Mouse (Mus musculus): ENCODE data around the gene Frem1.

Frem1 gene

DNA sequence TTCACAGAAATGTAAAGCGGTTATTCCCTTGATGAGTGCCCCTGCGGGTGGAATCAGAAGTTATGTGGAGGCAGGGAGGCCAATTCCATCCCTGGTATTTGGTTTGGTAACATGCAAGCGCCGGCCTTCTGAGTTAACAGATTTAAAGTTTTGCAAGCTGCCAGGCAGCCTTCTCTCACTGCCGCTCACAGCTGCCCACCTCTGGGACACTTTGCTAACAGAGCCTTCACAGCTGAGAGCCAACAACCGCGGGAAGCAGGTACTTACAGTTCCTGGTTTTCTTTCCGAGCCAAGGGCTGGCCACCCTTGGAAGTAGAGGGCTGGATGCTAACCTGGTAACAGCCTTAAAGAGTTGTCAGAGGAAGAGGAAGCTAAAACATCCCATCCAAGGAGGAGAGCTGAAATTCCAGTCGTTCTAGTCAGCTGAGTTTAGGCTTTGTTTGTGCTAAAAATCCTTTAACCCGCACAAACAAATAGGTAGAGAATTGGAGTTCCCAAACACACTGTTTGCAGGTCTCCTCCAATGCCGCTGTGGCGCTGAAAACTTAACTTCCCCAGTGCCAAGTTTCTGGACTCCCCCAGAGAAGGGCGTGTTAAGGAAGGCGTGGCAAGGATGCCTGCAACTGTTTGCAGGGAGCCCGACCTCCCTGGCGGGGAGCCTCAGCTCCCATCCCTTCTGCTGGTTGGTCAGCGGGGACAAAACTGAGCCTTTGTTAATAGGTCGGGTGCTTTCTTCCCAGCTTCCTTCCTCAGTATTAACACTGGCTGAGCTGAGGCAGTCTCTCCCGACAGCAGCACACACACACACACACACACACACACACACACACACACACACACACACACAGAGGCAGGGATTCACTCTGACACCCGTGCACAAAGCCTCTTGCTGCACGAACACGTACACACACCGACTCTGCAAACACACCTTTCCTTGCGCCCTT lies at the start of gene Frem1:
Frem1 (minus strand) TSS at position 706 of the 944 bp plus-strand sequence.
- in situ Hi-C loops (cut with MseI, MboI) = no loop called here

DNA sequence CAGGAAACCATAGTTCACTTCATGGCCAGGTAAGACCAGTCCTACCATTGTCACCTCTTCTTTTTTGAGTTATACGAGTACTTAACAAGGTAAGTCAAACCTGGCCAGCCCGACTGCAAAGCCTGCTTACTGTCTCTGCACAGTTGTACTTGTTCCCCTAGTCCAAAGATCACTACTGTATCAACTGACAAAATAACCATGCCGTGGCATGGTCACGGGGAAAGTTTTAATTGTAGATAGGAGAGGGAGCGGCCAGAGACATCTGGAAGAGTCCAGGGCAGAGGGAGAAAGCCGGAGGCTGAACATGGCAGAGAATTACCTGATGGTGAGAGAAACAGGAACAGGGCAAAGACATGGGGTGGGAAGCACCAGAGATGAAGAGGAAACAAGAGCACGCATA lies 46.9 kb upstream of the Frem1 start:
- in situ Hi-C loops (cut with MseI, MboI) = no loop called here

- in situ Hi-C loops (cut with MseI, MboI) = no loop called here
These were observed 41.8 kb upstream of the Frem1 start for GRCm38 (mm10) chr4:83093941-83094340.

DNA sequence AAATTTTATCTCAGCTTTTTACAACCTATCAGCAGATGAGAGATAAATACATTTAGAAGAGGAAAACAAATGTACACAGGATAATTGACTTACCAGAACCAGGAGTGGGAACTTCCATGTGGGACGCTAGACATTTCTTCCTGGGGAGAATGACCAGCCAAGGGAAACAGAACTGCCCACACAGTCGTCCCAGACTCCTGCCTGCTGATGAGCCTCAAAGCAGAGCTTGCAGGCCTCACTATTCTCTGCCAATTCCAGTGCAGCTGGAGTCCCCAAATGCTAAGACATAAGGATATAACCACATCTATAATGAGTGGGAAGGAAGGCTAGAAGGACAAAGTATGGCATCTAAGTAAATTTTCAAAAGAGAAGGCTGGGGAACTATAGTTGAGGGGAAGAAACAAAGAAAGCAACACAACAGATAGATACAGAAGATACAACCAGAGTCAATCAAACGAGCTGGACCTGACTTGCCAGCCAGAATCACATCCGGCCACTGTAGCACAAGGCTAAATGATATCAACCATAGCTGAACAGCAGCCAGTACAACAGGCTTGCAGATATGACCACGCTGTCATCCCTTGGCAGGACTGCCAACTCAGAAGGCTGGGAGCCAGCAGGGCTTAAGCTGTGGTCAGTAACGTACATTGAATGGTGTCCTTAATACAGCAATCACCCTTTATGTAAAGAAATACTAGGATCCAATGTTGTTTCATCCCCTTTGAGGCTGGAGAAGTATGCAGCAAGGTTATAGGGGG lies 38.7 kb upstream of the Frem1 start:
- in situ Hi-C loops (cut with MseI, MboI) = no loop called here

DNA sequence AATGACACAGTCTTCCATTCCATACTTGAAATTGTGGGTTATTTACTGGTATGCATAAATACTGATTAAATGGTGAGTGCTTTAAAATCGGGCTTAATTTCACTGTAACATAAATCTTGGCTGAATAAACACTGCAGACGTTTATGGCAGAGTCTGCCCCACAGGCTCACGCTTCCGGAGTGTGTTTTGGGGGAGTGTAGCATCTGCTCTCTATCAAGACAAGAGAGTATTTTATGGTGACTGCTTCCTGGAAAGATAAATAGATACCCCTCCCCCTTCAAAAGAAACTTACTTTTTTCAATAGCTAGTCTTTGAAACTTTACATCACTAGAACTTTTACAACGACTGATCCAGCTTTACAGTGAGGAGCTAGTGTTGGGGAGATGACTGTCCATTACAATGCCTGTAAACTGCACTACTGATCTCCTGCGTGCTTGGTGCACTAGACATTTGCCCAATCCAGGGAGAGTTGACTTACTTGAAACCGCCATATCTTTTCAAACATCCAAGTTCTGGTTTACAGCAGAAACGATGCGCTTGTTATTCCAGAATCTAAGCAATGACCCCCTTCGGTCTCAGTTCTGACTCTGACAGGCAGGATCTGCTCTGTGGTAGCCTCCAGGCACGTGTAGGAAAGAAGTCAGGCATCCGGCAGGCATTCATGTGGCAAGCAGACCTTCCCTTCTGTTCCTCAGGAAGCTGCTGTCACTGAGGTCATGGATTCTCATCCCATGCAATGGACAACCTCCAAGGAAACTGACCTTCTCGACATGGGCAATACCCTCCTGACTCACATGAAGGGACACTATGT lies 28.4 kb upstream of the Frem1 start:
- in situ Hi-C loops (cut with MseI, MboI) = no loop called here

DNA sequence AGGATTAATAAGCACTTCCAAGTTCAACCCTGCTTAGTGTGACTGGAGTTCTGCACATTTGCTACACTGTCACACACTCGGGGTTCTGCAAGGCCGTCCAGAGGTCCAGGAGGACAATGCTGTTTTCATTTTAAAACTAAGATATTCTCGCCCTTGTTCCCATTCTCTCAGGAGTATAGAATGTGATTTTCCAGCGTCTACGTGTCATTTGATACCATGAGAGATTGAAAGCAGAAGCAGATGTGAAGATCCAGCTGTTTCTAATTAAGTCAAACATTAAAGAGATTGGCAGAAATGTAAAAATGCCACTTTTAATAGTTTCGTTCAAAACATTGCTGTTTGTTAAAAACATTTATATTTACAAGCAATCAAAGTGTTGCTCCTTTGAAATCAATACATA lies 12.1 kb upstream of the Frem1 start:
- in situ Hi-C loops (cut with MseI, MboI) = no loop called here

- in situ Hi-C loops (cut with MseI, MboI) = no loop called here
These were observed 9.4 kb upstream of the Frem1 start for GRCm38 (mm10) chr4:83061564-83061963.

- in situ Hi-C loops (cut with MseI, MboI) = no loop called here
These were observed 6.5 kb upstream of the Frem1 start for GRCm38 (mm10) chr4:83058617-83059016.

DNA sequence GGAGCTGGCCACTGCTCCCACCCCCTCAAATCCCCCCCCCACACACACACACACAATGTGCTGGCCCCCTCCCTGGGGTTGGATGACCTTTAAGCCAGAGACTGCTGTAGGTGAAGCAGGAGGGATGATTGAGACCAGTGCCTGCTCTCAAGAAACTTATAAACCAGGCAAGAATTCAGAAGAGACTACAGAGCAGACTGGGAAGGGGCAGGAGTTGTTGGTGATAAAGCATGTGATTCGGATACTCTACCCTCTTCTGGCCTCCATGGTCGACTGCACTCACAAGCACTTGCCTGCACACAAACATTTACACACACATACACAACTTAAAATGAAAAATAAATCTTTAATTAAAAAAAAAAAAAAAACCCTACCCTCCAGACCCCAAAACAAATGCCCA lies 6.0 kb upstream of the Frem1 start:
- in situ Hi-C loops (cut with MseI, MboI) = no loop called here

GRCm38 (mm10) chr4:83056496-83056895 lies 4.4 kb upstream of the Frem1 start:
- in situ Hi-C loops (cut with MseI, MboI) = no loop called here

- in situ Hi-C loops (cut with MseI, MboI) = no loop called here
These were observed 3.3 kb upstream of the Frem1 start for GRCm38 (mm10) chr4:83055444-83055843.

DNA sequence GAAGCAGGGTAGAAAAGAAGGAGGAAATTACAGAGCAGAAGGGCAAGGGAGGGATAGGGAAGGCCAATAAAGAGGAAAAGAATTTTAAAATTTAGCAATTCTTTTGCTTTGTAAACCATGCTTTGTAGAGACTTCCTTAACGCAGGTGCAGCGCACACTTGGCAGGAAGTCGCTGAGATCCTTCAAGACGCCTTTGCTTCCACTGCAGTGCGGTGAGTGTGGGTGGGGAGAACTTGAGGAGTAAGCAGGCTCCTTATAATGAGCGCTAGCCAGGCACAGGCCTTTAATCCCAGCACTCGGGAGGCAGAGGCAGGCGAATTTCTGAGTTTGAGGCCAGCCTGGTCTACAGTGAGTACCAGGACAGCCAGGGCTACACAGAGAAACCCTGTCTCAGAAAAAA lies 1.1 kb upstream of the Frem1 start:
- in situ Hi-C loops (cut with MseI, MboI) = no loop called here

DNA sequence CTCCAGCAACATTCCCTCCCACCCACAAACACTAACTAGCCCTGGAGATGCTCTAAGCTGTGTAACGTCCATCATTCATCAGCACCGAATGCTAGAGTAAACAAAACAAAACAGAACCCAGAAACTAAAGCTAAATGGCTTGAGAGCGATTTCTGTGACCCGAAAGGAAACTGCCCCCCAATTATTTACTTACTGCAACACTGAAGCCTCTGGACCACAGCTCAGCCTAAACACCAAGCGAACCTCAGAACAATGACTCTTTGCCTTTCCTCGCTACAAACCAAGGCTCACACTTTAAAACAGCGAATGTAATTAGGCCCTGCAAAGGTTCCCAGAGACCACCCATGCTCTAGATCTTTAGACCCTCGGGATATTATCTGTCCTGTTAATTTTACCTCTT lies 963 bp downstream of the Frem1 start:
- in situ Hi-C loops (cut with MseI, MboI) = no loop called here

DNA sequence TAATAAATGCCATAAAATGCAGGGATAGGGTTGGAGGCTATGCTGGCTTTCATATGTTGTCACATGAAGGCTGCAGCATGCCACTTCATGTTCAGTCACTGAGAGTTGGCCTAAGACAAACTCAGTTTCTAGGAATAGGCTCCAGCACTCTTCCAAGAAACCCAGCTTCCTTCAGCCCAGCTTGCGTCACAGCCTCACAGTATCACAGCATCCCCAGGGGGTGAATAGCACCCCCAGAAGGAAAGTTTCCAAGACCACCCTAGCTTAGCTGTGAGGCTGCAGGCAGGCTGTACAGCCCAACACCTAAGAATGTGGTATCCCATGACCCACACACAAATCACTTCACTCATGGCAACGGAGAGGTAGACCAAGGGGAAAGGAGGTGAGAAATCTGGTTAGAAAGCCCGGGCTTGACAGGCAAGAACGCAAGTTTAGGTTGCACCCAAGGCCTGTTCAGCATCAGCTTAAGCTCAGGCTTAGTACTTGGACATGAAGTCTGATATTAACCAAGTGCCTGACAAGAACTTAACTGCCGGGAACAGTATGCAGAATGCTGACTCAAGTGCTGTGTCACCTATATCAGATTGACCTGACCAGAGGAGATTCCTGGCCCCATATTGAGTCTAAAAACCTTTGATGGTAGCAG lies 1.9 kb downstream of the Frem1 start:
- in situ Hi-C loops (cut with MseI, MboI) = no loop called here

DNA sequence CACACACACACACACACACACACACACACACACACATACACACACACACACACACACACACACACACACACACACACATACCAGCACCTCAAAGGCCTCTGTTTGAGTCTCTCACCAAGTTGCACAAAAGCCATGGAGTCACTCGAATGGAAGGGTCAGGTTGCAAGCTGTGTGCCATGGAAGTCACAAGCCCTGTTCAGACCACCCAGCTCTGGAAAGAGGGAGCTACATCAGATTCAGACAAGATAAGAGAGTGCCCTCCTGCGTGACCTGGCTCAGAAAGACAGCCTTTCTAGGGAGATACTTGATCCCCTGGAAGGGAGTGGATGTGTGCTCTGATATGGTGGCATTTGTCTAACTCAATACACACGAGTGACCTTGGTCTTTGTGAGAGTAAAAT lies 2.9 kb downstream of the Frem1 start:
- in situ Hi-C loops (cut with MseI, MboI) = no loop called here

DNA sequence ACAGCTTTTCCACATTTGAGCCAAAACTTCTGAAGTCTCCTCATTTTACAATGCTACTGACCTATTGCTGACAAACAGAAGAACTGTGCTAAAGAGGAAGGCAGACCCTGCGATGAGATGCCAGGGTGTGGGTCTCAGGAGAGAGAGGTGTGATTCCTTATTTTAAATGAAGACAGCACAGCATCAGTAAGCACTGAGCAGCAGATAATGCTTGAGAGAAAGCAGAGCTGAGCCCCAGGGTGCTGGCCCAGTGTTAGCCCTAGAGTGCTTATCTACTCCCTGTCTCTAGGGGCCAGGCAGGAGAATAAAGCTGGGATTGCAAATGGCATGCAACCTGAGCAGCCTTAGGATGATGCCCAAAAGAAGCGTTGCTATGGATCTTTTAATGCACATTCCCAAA lies 3.6 kb downstream of the Frem1 start:
- in situ Hi-C loops (cut with MseI, MboI) = no loop called here

DNA sequence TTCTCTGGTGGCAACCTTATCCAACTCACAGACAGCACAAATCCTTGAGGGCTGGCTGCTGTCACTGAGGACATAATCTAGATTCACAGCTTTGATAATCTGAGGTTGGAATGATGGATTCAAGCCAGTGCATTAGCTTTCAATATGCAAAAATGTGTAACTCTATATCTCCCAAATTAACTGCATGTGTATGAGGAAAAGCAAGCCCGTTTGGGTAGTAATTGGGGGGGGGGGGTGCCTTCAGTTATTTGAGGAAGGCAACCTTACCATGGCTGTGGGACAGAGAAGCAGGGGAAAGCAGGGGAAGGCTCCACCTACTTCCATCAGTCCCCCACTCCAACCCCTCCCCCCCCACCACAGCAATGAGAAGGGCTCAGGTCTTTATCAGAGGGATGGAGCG lies 5.3 kb downstream of the Frem1 start:
- in situ Hi-C loops (cut with MseI, MboI) = no loop called here

- in situ Hi-C loops (cut with MseI, MboI) = no loop called here
These were observed 6.1 kb downstream of the Frem1 start for GRCm38 (mm10) chr4:83046069-83046468.

DNA sequence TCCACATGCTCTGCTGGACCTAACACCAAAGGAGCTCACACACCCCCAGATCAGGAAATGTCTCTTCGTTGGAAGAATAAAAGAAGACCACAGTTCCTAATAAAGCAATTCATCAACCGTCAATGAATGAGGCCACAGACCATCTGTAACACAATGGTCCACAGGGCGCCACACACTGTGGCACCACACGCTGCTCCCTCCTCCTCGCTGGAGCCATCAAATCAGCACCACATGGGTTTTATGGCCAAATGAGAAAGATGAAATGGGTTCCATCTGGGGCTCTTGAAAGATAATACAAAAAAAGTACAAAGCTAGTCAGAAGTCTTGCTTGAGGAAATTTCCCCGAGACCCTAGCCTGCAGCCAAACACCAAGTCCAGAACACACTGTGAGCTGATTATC lies 6.9 kb downstream of the Frem1 start:
- in situ Hi-C loops (cut with MseI, MboI) = no loop called here

DNA sequence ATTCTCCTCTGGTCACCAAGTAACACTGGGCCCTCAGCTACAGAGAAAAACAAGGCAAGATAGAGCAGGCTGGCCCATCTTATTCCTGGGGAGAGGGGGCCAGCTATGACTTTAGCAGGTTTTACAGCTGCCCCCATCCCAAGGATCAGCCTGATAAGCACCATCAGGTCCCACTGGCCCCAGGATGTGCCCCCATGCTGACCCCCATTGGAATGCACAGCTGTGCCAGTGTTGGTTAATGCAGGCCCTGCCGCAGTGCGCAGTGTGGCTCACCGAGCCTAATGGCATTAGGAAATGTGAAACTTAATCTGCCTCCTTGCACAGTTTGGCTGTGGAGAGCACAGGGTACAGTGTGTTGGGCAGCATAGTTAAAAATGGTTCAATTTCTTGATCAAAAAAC lies 11.4 kb downstream of the Frem1 start:
- in situ Hi-C loops (cut with MseI, MboI) = no loop called here

DNA sequence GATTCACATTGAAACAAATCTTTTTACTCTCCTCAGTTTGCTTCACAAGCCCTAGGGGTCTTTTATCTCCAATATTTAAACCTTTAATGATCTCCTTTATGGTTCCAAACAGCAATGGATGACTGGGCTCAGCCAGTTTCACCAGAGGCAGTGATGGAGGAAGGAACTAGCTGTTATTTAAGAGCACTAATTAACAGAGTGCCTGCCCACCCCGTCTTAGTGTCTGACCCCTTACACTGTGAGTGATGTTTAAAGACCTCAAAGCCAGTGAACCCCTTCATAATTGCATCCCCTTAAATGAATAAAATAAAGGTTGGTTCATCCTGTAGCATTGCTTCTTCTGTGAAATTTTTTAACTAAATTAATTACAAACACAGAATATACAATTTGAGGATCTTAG lies 19.4 kb downstream of the Frem1 start:
- in situ Hi-C loops (cut with MseI, MboI) = no loop called here

DNA sequence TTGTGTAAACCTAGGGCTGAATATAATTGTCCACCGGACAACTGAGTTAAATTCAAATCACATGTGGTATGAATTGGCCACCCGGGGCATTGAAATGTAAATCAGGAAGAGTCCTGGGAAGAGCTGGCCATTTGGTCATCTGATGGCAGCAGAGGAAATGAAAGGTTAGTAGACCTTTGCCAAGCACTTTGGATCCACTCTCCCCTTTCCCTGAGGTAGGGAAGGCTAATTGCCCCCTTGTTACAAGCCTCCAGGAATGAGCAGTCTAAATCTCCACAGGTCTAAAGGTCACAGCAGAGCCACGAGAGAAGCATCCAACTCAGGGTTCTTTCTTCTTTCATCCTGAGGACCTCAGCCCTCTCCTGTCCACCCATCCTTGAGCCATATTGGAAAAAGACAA lies 20.5 kb downstream of the Frem1 start:
- in situ Hi-C loops (cut with MseI, MboI) = no loop called here

Measured in mouse trophoblast stem cell (cell line).